Mouse (Mus musculus): ENCODE measurements around the gene Dennd1b. TPM values are rescaled to one million over a fixed set of nuclear protein-coding genes. Genes with fewer than 3 reads are reported as not detected.

Dennd1b gene
- polyA plus RNA-seq, 1 experiment: 0.81 TPM

- H3K79me2 ChIP-seq (ENCODE audit: control insufficient read depth, insufficient read depth): no peaks in the 10 kb centered on the region
- no peaks in the 10 kb centered on the region for H3K79me3 ChIP-seq (ENCODE audit: low read depth)
- no peaks in the 10 kb centered on the region for H3K36me3 ChIP-seq (ENCODE audit: control insufficient read depth, insufficient read depth)
- no peak overlapping the region for H3ac ChIP-seq (ENCODE audit: control insufficient read depth, insufficient read length, low read depth)
- TF ChIP-seq MYOD1 (IDR thresholded peaks at IDR 0.05; ENCODE audit: control insufficient read depth, insufficient read length, low read depth) (no peak), MYOG (IDR thresholded peaks at IDR 0.05; ENCODE audit: control insufficient read depth, extremely low read depth, insufficient read length) (no peak)
- no peaks in the 10 kb centered on the region for H3K27me3 ChIP-seq (ENCODE audit: control insufficient read depth, insufficient read depth, insufficient read length)
- no peak overlapping the region for H3K4me3 ChIP-seq (ENCODE audit: insufficient read depth, poor library complexity, severe bottlenecking)
These were observed 23.6 kb upstream of the Dennd1b start for GRCm38 (mm10) chr1:138939579-138940139.

- H3K36me3 ChIP-seq (ENCODE audit: control insufficient read depth, insufficient read depth): no peaks in the 10 kb centered on the region
- TF ChIP-seq MAX (IDR thresholded peaks at IDR 0.05) (no peak), MYOG (IDR thresholded peaks at IDR 0.05; ENCODE audit: control insufficient read depth, extremely low read depth, insufficient read length) (no peak), CTCF (IDR thresholded peaks at IDR 0.05; ENCODE audit: control insufficient read depth, insufficient read depth, insufficient read length) (no peak), CEBPB (IDR thresholded peaks at IDR 0.05; ENCODE audit: low read depth) (no peak), MYOD1 (IDR thresholded peaks at IDR 0.05; ENCODE audit: control insufficient read depth, insufficient read length, low read depth) (no peak), USF1 (IDR thresholded peaks at IDR 0.05; ENCODE audit: low read depth) (no peak)
- no peak overlapping the region for H3ac ChIP-seq (ENCODE audit: control insufficient read depth, insufficient read length, low read depth)
- H3K79me2 ChIP-seq (ENCODE audit: control insufficient read depth, insufficient read depth): no peaks in the 10 kb centered on the region
- H3K79me3 ChIP-seq (ENCODE audit: low read depth): no peaks in the 10 kb centered on the region
- H3K4me3 ChIP-seq (ENCODE audit: insufficient read depth, poor library complexity, severe bottlenecking): no peak overlapping the region
- no peaks in the 10 kb centered on the region for H3K27me3 ChIP-seq (ENCODE audit: control insufficient read depth, insufficient read depth, insufficient read length)
These were observed 22.8 kb upstream of the Dennd1b start for GRCm38 (mm10) chr1:138940407-138940806.

GRCm38 (mm10) chr1:138952173-138952572 lies 11.1 kb upstream of the Dennd1b start:
- TF ChIP-seq MAX (IDR thresholded peaks at IDR 0.05) (no peak), MYOD1 (IDR thresholded peaks at IDR 0.05; ENCODE audit: control insufficient read depth, insufficient read length, low read depth) (no peak), USF1 (IDR thresholded peaks at IDR 0.05; ENCODE audit: low read depth) (no peak), CTCF (IDR thresholded peaks at IDR 0.05; ENCODE audit: control insufficient read depth, insufficient read depth, insufficient read length) (no peak), MYOG (IDR thresholded peaks at IDR 0.05; ENCODE audit: control insufficient read depth, extremely low read depth, insufficient read length) (no peak), FOSL1 (IDR thresholded peaks at IDR 0.05; ENCODE audit: insufficient read depth, low read length, poor library complexity, severe bottlenecking) (no peak), CEBPB (IDR thresholded peaks at IDR 0.05; ENCODE audit: low read depth) (no peak)

GRCm38 (mm10) chr1:138954978-138955377 lies 8.3 kb upstream of the Dennd1b start:
- no peak overlapping the region for H3K4me3 ChIP-seq (ENCODE audit: insufficient read depth, poor library complexity, severe bottlenecking)
- H3ac ChIP-seq (ENCODE audit: control insufficient read depth, insufficient read length, low read depth): no peak overlapping the region
- H3K79me3 ChIP-seq (ENCODE audit: low read depth): no peaks in the 10 kb centered on the region
- TF ChIP-seq MAX (IDR thresholded peaks at IDR 0.05) (no peak), CEBPB (IDR thresholded peaks at IDR 0.05; ENCODE audit: low read depth) (no peak), FOSL1 (IDR thresholded peaks at IDR 0.05; ENCODE audit: insufficient read depth, low read length, poor library complexity, severe bottlenecking) (no peak), MYOD1 (IDR thresholded peaks at IDR 0.05; ENCODE audit: control insufficient read depth, insufficient read length, low read depth) (no peak), USF1 (IDR thresholded peaks at IDR 0.05; ENCODE audit: low read depth) (no peak), CTCF (IDR thresholded peaks at IDR 0.05; ENCODE audit: control insufficient read depth, insufficient read depth, insufficient read length) (no peak), MYOG (IDR thresholded peaks at IDR 0.05; ENCODE audit: control insufficient read depth, extremely low read depth, insufficient read length) (no peak)
- H3K36me3 ChIP-seq (ENCODE audit: control insufficient read depth, insufficient read depth): no peaks in the 10 kb centered on the region
- no peaks in the 10 kb centered on the region for H3K79me2 ChIP-seq (ENCODE audit: control insufficient read depth, insufficient read depth)
- H3K27me3 ChIP-seq (ENCODE audit: control insufficient read depth, insufficient read depth, insufficient read length): no peaks in the 10 kb centered on the region

More at GRCm38 (mm10) chr1:138952173-138952572, 11.1 kb upstream of the Dennd1b start:
- no peaks in the 10 kb centered on the region for H3K36me3 ChIP-seq (ENCODE audit: control insufficient read depth, insufficient read depth)
- no peaks in the 10 kb centered on the region for H3K79me2 ChIP-seq (ENCODE audit: control insufficient read depth, insufficient read depth)
- H3K27me3 ChIP-seq (ENCODE audit: control insufficient read depth, insufficient read depth, insufficient read length): no peaks in the 10 kb centered on the region
- H3K4me3 ChIP-seq (ENCODE audit: insufficient read depth, poor library complexity, severe bottlenecking): no peak overlapping the region
- H3ac ChIP-seq (ENCODE audit: control insufficient read depth, insufficient read length, low read depth): no peak overlapping the region
- no peaks in the 10 kb centered on the region for H3K79me3 ChIP-seq (ENCODE audit: low read depth)

- H3K79me3 ChIP-seq (ENCODE audit: low read depth): no peaks in the 10 kb centered on the region
- H3ac ChIP-seq (ENCODE audit: control insufficient read depth, insufficient read length, low read depth): no peak overlapping the region
- no peak for TF ChIP-seq CEBPB (IDR thresholded peaks at IDR 0.05; ENCODE audit: low read depth)
- no peak for TF ChIP-seq FOSL1 (IDR thresholded peaks at IDR 0.05; ENCODE audit: insufficient read depth, low read length, poor library complexity, severe bottlenecking)
- no peak for TF ChIP-seq USF1 (IDR thresholded peaks at IDR 0.05; ENCODE audit: low read depth)
- no peak for TF ChIP-seq MYOG (IDR thresholded peaks at IDR 0.05; ENCODE audit: control insufficient read depth, extremely low read depth, insufficient read length)
- no peak for TF ChIP-seq MYOD1 (IDR thresholded peaks at IDR 0.05; ENCODE audit: control insufficient read depth, insufficient read length, low read depth)
- no peak for TF ChIP-seq CTCF (IDR thresholded peaks at IDR 0.05; ENCODE audit: control insufficient read depth, insufficient read depth, insufficient read length)
- no peak for TF ChIP-seq MAX (IDR thresholded peaks at IDR 0.05)
- no peaks in the 10 kb centered on the region for H3K27me3 ChIP-seq (ENCODE audit: control insufficient read depth, insufficient read depth, insufficient read length)
- no peak overlapping the region for H3K4me3 ChIP-seq (ENCODE audit: insufficient read depth, poor library complexity, severe bottlenecking)
- H3K36me3 ChIP-seq (ENCODE audit: control insufficient read depth, insufficient read depth): no peaks in the 10 kb centered on the region
- H3K79me2 ChIP-seq (ENCODE audit: control insufficient read depth, insufficient read depth): no peaks in the 10 kb centered on the region
These were observed 7.8 kb upstream of the Dennd1b start for GRCm38 (mm10) chr1:138955455-138955854.

- TF ChIP-seq MAX (IDR thresholded peaks at IDR 0.05): no peak
- TF ChIP-seq CTCF (IDR thresholded peaks at IDR 0.05; ENCODE audit: control insufficient read depth, insufficient read depth, insufficient read length): no peak
- no peak for TF ChIP-seq MYOD1 (IDR thresholded peaks at IDR 0.05; ENCODE audit: control insufficient read depth, insufficient read length, low read depth)
- no peak for TF ChIP-seq MYOG (IDR thresholded peaks at IDR 0.05; ENCODE audit: control insufficient read depth, extremely low read depth, insufficient read length)
- TF ChIP-seq CEBPB (IDR thresholded peaks at IDR 0.05; ENCODE audit: low read depth): no peak
- TF ChIP-seq FOSL1 (IDR thresholded peaks at IDR 0.05; ENCODE audit: insufficient read depth, low read length, poor library complexity, severe bottlenecking): no peak
- no peak for TF ChIP-seq USF1 (IDR thresholded peaks at IDR 0.05; ENCODE audit: low read depth)
- no peaks in the 10 kb centered on the region for H3K27me3 ChIP-seq (ENCODE audit: control insufficient read depth, insufficient read depth, insufficient read length)
- H3K79me3 ChIP-seq (ENCODE audit: low read depth): no peaks in the 10 kb centered on the region
- H3K79me2 ChIP-seq (ENCODE audit: control insufficient read depth, insufficient read depth): no peaks in the 10 kb centered on the region
- H3ac ChIP-seq (ENCODE audit: control insufficient read depth, insufficient read length, low read depth): no peak overlapping the region
- no peak overlapping the region for H3K4me3 ChIP-seq (ENCODE audit: insufficient read depth, poor library complexity, severe bottlenecking)
- no peaks in the 10 kb centered on the region for H3K36me3 ChIP-seq (ENCODE audit: control insufficient read depth, insufficient read depth)
These were observed 6.7 kb upstream of the Dennd1b start for GRCm38 (mm10) chr1:138956511-138956910.
